8 mouse cellular contexts compared by ENCODE assay signal in genomic region chr15:52967801-52968235, GRCm38 (mm10).
A peak's percentile ranks its signal among the peaks of the same experiment; 100 is the strongest.
DNase-seq lines count a peak whose midpoint lies in the region; ATAC-seq and TF ChIP-seq lines count a peak whose summit lies in the region.

No protein-coding gene starts in this region.

- no peaks in the 10 kb centered on the region for H3K36me3 ChIP-seq in kidney, adult 2 months (ENCODE audit: control insufficient read depth, insufficient read depth, low read length)
- H3K36me3 ChIP-seq in midbrain, embryonic 12.5 days, result no peaks in the 10 kb centered on the region
- H3K36me3 ChIP-seq in neural tube, embryonic 15.5 days, result no peaks in the 10 kb centered on the region

- H3K4me1 ChIP-seq in kidney, adult 2 months (ENCODE audit: control insufficient read depth, insufficient read depth, low read length), result no peaks in the 10 kb centered on the region
- H3K4me1 ChIP-seq in midbrain, embryonic 12.5 days, result peaks cover 10% of the 10 kb centered on the region; the same call in 1 of the 2 replicates
- no peaks in the 10 kb centered on the region for H3K4me1 ChIP-seq in neural tube, embryonic 15.5 days

- H3K4me3 ChIP-seq in kidney, adult 2 months (ENCODE audit: insufficient read depth, low read depth, low read length), result no peak overlapping the region
- no peak overlapping the region for H3K4me3 ChIP-seq in midbrain, embryonic 12.5 days
- no peak overlapping the region for H3K4me3 ChIP-seq in neural tube, embryonic 15.5 days (replicated peaks)

- no peaks in the 10 kb centered on the region for H3K27me3 ChIP-seq in kidney, adult 2 months (replicated peaks; ENCODE audit: control insufficient read depth, insufficient read depth, low read length)
- no peaks in the 10 kb centered on the region for H3K27me3 ChIP-seq in midbrain, embryonic 12.5 days
- no peaks in the 10 kb centered on the region for H3K27me3 ChIP-seq in neural tube, embryonic 15.5 days (replicated peaks)

- no peak overlapping the region for H3K9ac ChIP-seq in midbrain, embryonic 12.5 days (replicated peaks)
- H3K9ac ChIP-seq in neural tube, embryonic 15.5 days (replicated peaks), result no peak overlapping the region

- H3K27ac ChIP-seq in kidney, adult 2 months (ENCODE audit: insufficient read depth, low read depth, low read length), result no peak overlapping the region
- no peak overlapping the region for H3K27ac ChIP-seq in midbrain, embryonic 12.5 days (replicated peaks)
- H3K27ac ChIP-seq in neural tube, embryonic 15.5 days (replicated peaks), result no peak overlapping the region

- TF ChIP-seq CTCF in kidney, adult 2 months (conservative IDR thresholded peaks at IDR 0.05; ENCODE audit: insufficient read depth, insufficient read length, low read depth, low read length), result no peak

- no peak overlapping the region for H3K4me2 ChIP-seq in midbrain, embryonic 12.5 days (replicated peaks)
- no peak overlapping the region for H3K4me2 ChIP-seq in neural tube, embryonic 15.5 days

- peak; percentile 62 for ATAC-seq in frontal cortex, adult (ENCODE audit: low TSS enrichment)
- ATAC-seq in midbrain, embryonic 12.5 days (ENCODE audit: low FRiP score, low read depth), result peak; percentile 24
- no peak for ATAC-seq in neural tube, embryonic 15.5 days (ENCODE audit: low FRiP score)

- no peak for TF ChIP-seq POLR2A in kidney, adult 2 months (IDR thresholded peaks at IDR 0.05; ENCODE audit: low read depth, low read length)

- H3K9me3 ChIP-seq in midbrain, embryonic 12.5 days, result no peaks in the 10 kb centered on the region
- no peaks in the 10 kb centered on the region for H3K9me3 ChIP-seq in neural tube, embryonic 15.5 days (replicated peaks)

- DNase-seq in frontal cortex, postnatal 25 days (ENCODE audit: low spot score in 2 of 2), result no peak
- peak; percentile 71 for DNase-seq in gastrocnemius, adult 18-20 months (ENCODE audit: low spot score)
- peak; percentile 2 for DNase-seq in kidney, adult 2 months
- DNase-seq in cerebellum, adult 11-12 months, result no peak
- no peak for DNase-seq in frontal cortex, postnatal 14 days (ENCODE audit: low spot score in 2 of 2)

- WGBS in kidney, adult 2 months, result 8% methylated on average over 4 of the region's 4 CpGs
- 20% methylated on average over 4 of the region's 4 CpGs for WGBS in midbrain, embryonic 12.5 days
- 8% methylated on average over 4 of the region's 4 CpGs for WGBS in neural tube, embryonic 15.5 days

Comparison
In these comparisons a context has a peak if more than half of its experiments do, and no peak if none do; other contexts are left out.
1. DNase-seq: peak in gastrocnemius, adult 18-20 months (single experiment) and kidney, adult 2 months (single experiment); none in frontal cortex, postnatal 25 days (0 of 2), cerebellum, adult 11-12 months (single experiment) and frontal cortex, postnatal 14 days (0 of 2).